Mouse (Mus musculus) stomach, embryonic 16.5 days (tissue): ENCODE results near the gene Acp7. TPM values are rescaled to one million over a fixed set of nuclear protein-coding genes. Genes with fewer than 3 reads are reported as not detected.
A peak's percentile ranks its signal among the peaks of the same experiment; 100 is the strongest.

Experiments
- ATAC-seq: fragments of 200-750 bp; cut with Nextera tagmentation; 2 replicates; pipeline ENCODE4 v1.8.0; 2017; ENCODE audit warnings: moderate number of reproducible peaks, moderate TSS enrichment; ENCODE audit not compliant: insufficient read depth, low FRiP score
- H3K27ac ChIP-seq: fragments of 300-500 bp; sonication (generic); 2 replicates; pipeline ENCODE4 v1.5.1; 2014; ENCODE audit warnings: low read length
- H3K27me3 ChIP-seq: fragments of 300-500 bp; sonication (generic); 2 replicates; pipeline ENCODE4 v1.6.1; 2014; ENCODE audit warnings: low read length, control low read depth, mixed read lengths; ENCODE audit not compliant: control insufficient read depth, insufficient read depth
- H3K36me3 ChIP-seq: fragments of 300-500 bp; sonication (generic); 2 replicates; pipeline ENCODE4 v1.6.1; 2014; ENCODE audit warnings: low read length; ENCODE audit not compliant: control insufficient read depth, insufficient read depth
- H3K4me1 ChIP-seq: fragments of 300-500 bp; sonication (generic); 2 replicates; pipeline ENCODE4 v1.6.1; 2014; ENCODE audit warnings: low read length, control low read depth, mixed read lengths; ENCODE audit not compliant: control insufficient read depth, insufficient read depth
- H3K4me2 ChIP-seq: fragments of 300-500 bp; sonication (generic); 2 replicates; pipeline ENCODE4 v1.6.1; 2014; ENCODE audit warnings: low read depth, low read length, mixed read lengths
- H3K4me3 ChIP-seq: fragments of 300-500 bp; sonication (generic); replicated peaks from 2 replicates; pipeline ENCODE4 v1.5.1; 2014; ENCODE audit warnings: mild to moderate bottlenecking, low read length
- H3K9ac ChIP-seq: fragments of 300-500 bp; sonication (generic); 2 replicates; pipeline ENCODE4 v1.6.1; 2014; ENCODE audit warnings: low read length
- H3K9me3 ChIP-seq: fragments of 300-500 bp; sonication (generic); replicated peaks from 2 replicates; pipeline ENCODE4 v1.6.1; 2016; ENCODE audit warnings: low read length, control low read depth; ENCODE audit not compliant: control insufficient read depth
- WGBS: fragments of 180-500 bp; shearing (Covaris S2); extraction: QIAGEN DNeasy Blood & Tissue Kit; methylation state at CpG from one replicate; pipeline ENCODE4 v1.1.7; 2014; 5-methylcytosine and 5-hydroxymethylcytosine counted together
- polyA plus RNA-seq: library from polyadenylated mRNA; unstranded; fragments of >200 nt; fragmentation: Nextera tagmentation; extraction: Ambion mirVana; gene quantifications from 2 replicates; pipeline ENCODE4 v1.2.1, GENCODE M21; 2015

The Acp7 gene
- polyA plus RNA-seq, 1 experiment from 2014 or later, result not detected

DNA sequence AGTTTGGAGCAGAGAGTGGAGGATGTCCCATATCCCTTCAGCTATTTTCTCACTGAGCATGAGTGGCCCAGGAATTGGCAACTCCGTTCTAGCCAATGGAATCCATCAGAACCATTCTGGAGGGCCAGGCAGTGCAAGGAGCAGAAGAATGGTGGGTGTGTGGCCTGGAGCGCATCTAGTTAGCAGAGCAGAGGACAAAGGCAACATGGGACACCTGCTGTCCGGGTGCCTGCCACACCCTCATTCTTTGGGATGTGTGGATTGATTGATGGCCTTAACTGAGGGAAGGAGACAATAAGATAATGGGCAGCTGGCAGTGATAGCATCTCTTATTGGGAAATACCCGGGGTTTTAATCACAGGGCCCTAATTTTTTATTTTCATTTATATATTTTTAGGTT, 25.3 kb upstream of the Acp7 start:
- Histone ChIP-seq H3K36me3 (no peaks in the 10 kb centered on the region), H3K27me3 (no peaks in the 10 kb centered on the region), H3K4me3 (no peak overlapping the region), H3K9ac (no peak overlapping the region), H3K4me1 (no peaks in the 10 kb centered on the region), H3K9me3 (peaks cover under 1% of the 10 kb centered on the region; the same call in 1 of the 2 replicates), H3K4me2 (no peak overlapping the region), H3K27ac (no peak overlapping the region)
- ATAC-seq, result no peak
- 59% methylated on average over 4 of the region's 4 CpGs for WGBS

DNA sequence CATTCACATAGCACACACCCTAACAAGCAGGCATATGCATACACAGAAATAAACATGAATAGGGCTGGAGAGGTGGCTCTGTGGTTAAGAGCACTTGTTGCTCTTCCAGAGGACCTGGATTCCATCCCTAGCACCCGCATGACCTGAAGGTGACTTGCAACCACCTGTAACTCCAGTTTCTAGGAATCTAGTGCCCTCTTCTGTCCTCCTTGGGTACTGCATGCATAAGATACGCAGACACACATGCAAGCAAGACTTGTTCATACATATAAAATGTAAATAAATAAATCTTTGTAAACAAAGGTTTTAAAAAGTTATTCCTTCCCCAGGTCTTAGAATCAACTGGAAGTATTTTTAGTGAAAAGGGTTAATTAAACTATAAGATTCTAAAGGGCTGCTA, 20.0 kb upstream of the Acp7 start:
- Histone ChIP-seq H3K4me2 (no peak overlapping the region), H3K27ac (no peak overlapping the region), H3K27me3 (no peaks in the 10 kb centered on the region), H3K9me3 (no peaks in the 10 kb centered on the region), H3K36me3 (no peaks in the 10 kb centered on the region), H3K4me3 (no peak overlapping the region), H3K9ac (no peak overlapping the region), H3K4me1 (no peaks in the 10 kb centered on the region)
- WGBS, result 88% methylated on average over 2 of the region's 2 CpGs
- ATAC-seq, result no peak

DNA sequence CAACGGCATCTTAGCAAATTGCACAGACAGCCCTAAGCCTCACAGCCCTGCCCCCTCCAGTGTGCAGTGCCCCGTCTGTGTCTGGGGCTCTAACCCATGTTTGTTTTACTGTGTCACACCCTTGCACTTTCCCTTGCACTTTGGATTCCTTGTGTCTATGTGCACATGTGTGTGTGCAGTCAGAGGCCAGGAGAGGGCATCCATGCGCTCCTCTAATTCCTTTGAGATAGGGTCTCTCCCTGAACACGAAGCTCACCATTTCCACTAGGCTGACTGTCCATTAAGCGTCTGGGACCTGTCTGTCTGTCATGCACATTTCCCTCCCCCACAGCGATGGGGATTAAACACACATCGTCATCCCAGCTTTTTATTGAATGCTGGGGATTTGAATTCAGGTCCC, 15.9 kb upstream of the Acp7 start:
- 41% methylated on average over 7 of the region's 7 CpGs for WGBS
- no peaks in the 10 kb centered on the region for H3K27me3 ChIP-seq
- no peak overlapping the region for H3K4me2 ChIP-seq
- peak; percentile 13; the same call in 1 of the 2 replicates for ATAC-seq
- H3K9ac ChIP-seq, result no peak overlapping the region
- no peak overlapping the region for H3K4me3 ChIP-seq
- no peak overlapping the region for H3K27ac ChIP-seq
- H3K4me1 ChIP-seq, result no peaks in the 10 kb centered on the region
- H3K36me3 ChIP-seq, result no peaks in the 10 kb centered on the region
- H3K9me3 ChIP-seq, result no peaks in the 10 kb centered on the region

DNA sequence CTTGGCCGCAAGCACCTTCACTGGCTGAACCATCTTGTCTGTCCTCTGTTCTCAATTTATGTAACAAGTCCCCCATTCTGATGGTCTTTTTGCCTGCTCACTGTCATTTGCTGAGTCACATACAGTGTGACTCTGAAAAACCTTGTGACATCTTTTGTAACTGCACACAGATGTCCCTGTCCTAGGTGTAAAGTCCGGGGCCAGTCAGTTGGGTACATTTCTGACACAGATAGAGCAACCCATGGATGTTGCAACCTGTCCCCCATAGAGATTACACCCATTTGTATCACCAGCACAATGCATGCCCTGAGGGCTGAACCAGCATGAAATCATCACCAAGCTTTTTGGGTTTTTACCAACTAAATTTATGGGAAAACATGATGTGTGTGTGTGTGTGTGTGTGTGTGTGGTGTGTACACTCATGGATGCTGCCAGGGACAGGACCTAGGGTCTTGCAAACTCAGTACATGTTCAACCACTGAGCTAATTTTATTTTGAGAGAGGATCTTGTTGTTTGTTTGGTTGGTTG, 14.9 kb upstream of the Acp7 start:
- H3K36me3 ChIP-seq, result no peaks in the 10 kb centered on the region
- no peaks in the 10 kb centered on the region for H3K27me3 ChIP-seq
- H3K4me2 ChIP-seq, result no peak overlapping the region
- 86% methylated on average over 2 of the region's 2 CpGs for WGBS
- no peak overlapping the region for H3K4me3 ChIP-seq
- H3K4me1 ChIP-seq, result no peaks in the 10 kb centered on the region
- H3K27ac ChIP-seq, result no peak overlapping the region
- H3K9ac ChIP-seq, result no peak overlapping the region
- ATAC-seq, result no peak
- no peaks in the 10 kb centered on the region for H3K9me3 ChIP-seq

DNA sequence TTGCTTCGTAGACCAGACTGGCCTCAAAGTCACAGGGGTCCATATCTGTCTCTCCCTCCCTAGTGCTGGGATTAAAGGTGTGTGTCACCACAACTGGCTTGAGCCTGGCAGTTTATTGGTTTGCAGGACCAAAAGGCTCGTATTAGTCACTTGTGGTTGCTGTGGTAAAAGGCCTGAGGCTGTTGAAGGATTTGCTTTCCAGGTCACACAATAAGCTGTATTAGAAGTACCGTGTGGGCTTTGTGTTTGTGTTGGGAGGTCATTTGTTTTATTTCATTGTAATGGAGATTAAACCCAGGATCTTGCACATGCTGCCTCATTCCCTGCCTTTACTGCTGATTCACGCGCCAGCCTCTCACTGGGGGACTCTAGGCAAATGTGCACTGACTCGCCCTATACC, 14.2 kb upstream of the Acp7 start:
- no peaks in the 10 kb centered on the region for H3K4me1 ChIP-seq
- no peak overlapping the region for H3K4me3 ChIP-seq
- no peaks in the 10 kb centered on the region for H3K9me3 ChIP-seq
- no peak overlapping the region for H3K4me2 ChIP-seq
- H3K36me3 ChIP-seq, result no peaks in the 10 kb centered on the region
- WGBS, result 70% methylated on average over 6 of the region's 6 CpGs
- ATAC-seq, result no peak
- H3K9ac ChIP-seq, result no peak overlapping the region
- no peak overlapping the region for H3K27ac ChIP-seq
- no peaks in the 10 kb centered on the region for H3K27me3 ChIP-seq

DNA sequence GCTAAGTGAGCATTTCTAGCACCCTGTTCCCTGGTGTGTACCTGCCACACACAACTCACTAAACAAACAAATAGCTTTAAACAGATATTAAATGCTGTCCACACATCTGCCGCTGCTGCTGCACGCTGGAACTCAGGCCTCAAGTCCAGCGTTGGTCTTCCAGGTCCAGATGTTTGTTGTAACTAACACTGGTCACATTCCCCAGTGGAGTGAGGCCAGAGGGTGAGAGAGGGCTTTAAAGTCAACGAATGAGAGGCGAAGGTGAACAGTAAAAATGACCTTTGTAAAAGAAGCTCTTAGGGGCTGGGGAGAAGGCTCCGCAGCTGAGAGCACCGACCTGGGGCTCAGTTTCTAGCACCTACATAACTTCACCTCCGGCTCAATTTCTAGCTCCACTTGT, 10.4 kb upstream of the Acp7 start:
- Histone ChIP-seq H3K9ac (no peak overlapping the region), H3K36me3 (no peaks in the 10 kb centered on the region)
- 47% methylated on average over 8 of the region's 8 CpGs for WGBS

DNA sequence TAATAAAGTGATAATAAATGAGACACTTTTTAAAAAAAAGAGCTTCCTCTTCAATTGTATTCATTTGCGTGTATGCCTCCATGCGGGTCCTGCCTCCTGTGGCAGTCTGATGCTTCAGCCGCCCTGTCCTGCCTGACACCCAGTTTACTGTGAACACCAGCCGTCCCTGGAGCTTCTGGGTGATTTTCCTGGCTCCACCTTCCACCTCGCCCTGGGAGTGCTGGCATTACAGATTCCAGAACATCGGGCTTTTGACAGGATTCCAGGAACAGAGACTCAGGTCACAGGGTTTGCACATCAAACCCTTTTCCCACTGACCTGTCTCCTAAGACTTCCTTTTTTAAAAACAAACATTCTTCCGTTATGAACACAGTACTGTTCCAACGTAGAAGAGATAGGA, 6.4 kb upstream of the Acp7 start:
- H3K27me3 ChIP-seq, result no peaks in the 10 kb centered on the region; the same call in 1 of the 2 replicates
- no peaks in the 10 kb centered on the region for H3K9me3 ChIP-seq
- ATAC-seq, result no peak
- no peaks in the 10 kb centered on the region for H3K36me3 ChIP-seq
- no peak overlapping the region for H3K9ac ChIP-seq
- no peak overlapping the region for H3K4me3 ChIP-seq
- H3K27ac ChIP-seq, result no peak overlapping the region
- no peak overlapping the region for H3K4me2 ChIP-seq
- WGBS, result 5% methylated on average over 8 of the region's 8 CpGs
- peaks cover 4% of the 10 kb centered on the region; the same call in 1 of the 2 replicates for H3K4me1 ChIP-seq

More for the DNA sequence above, 10.4 kb upstream of the Acp7 start:
- ATAC-seq, result no peak
- Histone ChIP-seq H3K4me1 (peaks cover 4% of the 10 kb centered on the region; the same call in 1 of the 2 replicates), H3K9me3 (no peaks in the 10 kb centered on the region), H3K27me3 (no peaks in the 10 kb centered on the region), H3K27ac (no peak overlapping the region), H3K4me3 (no peak overlapping the region), H3K4me2 (no peak overlapping the region)

DNA sequence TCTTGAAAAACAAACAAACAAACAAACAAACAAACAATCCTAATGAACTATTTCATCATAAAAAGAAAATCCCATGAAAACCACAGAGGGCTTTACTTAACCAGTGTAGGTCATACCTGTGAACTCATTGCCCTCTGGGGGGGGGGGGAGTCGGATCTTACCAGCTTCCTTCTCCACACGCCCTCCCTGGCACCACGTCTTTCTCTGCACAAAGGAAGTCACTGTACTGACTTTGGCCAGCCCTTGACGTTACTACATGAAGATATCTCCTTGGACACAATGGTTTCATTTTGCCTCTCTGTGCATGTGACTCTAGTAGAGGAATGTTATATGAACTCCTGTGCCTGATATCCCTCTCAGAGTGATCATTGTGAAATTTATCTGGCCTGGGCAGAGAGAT, 3.0 kb upstream of the Acp7 start:
- H3K27me3 ChIP-seq, result peaks cover 27% of the 10 kb centered on the region
- no peak overlapping the region for H3K4me3 ChIP-seq
- peaks cover 4% of the 10 kb centered on the region; the same call in 1 of the 2 replicates for H3K4me1 ChIP-seq
- no peak overlapping the region for H3K27ac ChIP-seq
- WGBS, result 57% methylated on average over 4 of the region's 4 CpGs
- no peak overlapping the region for H3K4me2 ChIP-seq
- H3K9me3 ChIP-seq, result no peaks in the 10 kb centered on the region
- H3K36me3 ChIP-seq, result no peaks in the 10 kb centered on the region
- H3K9ac ChIP-seq, result no peak overlapping the region
- no peak for ATAC-seq

DNA sequence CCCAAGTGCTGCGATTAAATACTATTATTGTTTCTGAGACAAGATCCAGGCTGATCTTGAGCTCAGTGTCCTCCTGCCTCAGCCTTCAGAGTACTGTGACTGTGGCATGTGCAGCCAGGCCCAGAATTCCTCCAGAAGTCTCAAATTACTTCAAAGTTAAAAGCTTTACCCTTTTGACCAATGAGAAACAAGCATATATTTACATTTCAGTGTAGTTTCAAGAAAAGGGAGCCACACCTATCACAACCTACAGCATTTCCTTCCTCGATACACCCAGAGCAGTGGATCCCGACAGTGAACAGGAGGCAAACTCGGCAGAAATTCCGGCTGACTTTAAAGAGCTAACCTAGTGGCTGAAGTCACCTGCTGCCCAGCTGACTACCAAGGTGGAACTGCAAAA, 6.3 kb downstream of the Acp7 start:
- no peak overlapping the region for H3K9ac ChIP-seq
- H3K4me1 ChIP-seq, result no peaks in the 10 kb centered on the region
- H3K36me3 ChIP-seq, result no peaks in the 10 kb centered on the region
- no peak overlapping the region for H3K4me3 ChIP-seq
- no peak for ATAC-seq
- H3K27me3 ChIP-seq, result peaks cover 6% of the 10 kb centered on the region
- 60% methylated on average over 5 of the region's 5 CpGs for WGBS
- no peaks in the 10 kb centered on the region for H3K9me3 ChIP-seq
- no peak overlapping the region for H3K4me2 ChIP-seq
- no peak overlapping the region for H3K27ac ChIP-seq
